31 mouse cellular contexts compared by ENCODE assay signal in the genomic region with DNA sequence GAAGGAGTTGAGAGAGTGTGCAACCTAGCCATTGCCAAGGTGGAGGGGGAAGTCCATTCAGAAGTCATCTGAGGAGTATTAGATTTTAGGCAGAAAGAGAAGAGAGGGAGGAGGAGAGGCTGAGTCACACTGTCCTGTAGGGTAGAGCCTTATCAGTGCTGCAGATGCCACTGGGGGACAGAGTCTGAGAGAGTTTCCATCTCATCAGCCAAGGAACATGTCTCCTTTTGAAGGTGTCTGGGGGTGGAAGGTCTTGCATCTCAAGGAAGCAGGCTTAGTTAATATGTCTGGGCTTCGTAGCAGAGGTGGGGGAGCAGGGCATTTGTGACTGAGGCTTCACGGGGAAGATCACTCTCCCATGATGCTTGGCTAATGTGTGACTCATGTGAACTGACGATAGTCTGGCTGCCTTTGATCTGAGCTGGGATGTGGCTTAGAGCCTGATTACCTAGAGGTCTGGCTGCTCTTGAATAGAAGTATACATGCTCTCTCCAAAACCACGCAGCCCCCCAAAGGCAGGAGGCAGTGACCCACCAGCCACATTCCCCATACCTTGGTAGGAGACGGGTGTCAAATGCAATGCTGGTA. TPM values are rescaled to one million over a fixed set of nuclear protein-coding genes. Genes with fewer than 3 reads are reported as not detected.
A peak's percentile ranks its signal among the peaks of the same experiment; 100 is the strongest.
DNase-seq lines count a peak whose midpoint lies in the region; ATAC-seq lines count a peak whose summit lies in the region.
"Had no signal": no experiment of that assay in that cellular context is flagged by ENCODE, and none has a peak within 500 bp of the region (broad histone marks: within the 10 kb centered on the region; RNA-seq: fewer than 3 reads in every experiment).

No protein-coding gene starts in this region.

- peaks cover 40% of the 10 kb centered on the region for H3K4me1 ChIP-seq in forebrain, embryonic 14.5 days (ENCODE audit: control insufficient read depth, insufficient read depth, low read length)

- no peak for ATAC-seq in forebrain, embryonic 14.5 days
- ATAC-seq: CD4-positive, CD25-positive, alpha-beta regulatory T cell, adult 4 months; forebrain, embryonic 15.5 days; midbrain, embryonic 15.5 days had no signal

- no peaks in the 10 kb centered on the region for H3K9me3 ChIP-seq in forebrain, embryonic 14.5 days (replicated peaks; ENCODE audit: control insufficient read depth, low read length)
- H3K9me3 ChIP-seq: forebrain, embryonic 15.5 days; heart, embryonic 13.5 days; hindbrain, embryonic 15.5 days; midbrain, embryonic 10.5 days; midbrain, embryonic 15.5 days had no signal

- no peaks in the 10 kb centered on the region for H3K27me3 ChIP-seq in forebrain, embryonic 14.5 days (replicated peaks; ENCODE audit: control insufficient read depth, insufficient read depth, low read length)
- H3K27me3 ChIP-seq: forebrain, embryonic 15.5 days; heart, embryonic 13.5 days; hindbrain, embryonic 15.5 days; midbrain, embryonic 15.5 days had no signal

- 75% methylated on average over 5 of the region's 5 CpGs for WGBS in forebrain, embryonic 14.5 days

- H3K27ac ChIP-seq in forebrain, embryonic 14.5 days (ENCODE audit: low read depth, low read length) = no peak overlapping the region
- H3K27ac ChIP-seq: forebrain, embryonic 15.5 days; heart, embryonic 13.5 days; hindbrain, embryonic 15.5 days; kidney, postnatal 0 days; liver, embryonic 14.5 days; macrophage; midbrain, embryonic 10.5 days; midbrain, embryonic 15.5 days; stomach, postnatal 0 days had no signal

- no peak overlapping the region for H3K4me3 ChIP-seq in forebrain, embryonic 14.5 days (ENCODE audit: low read depth, low read length)
- H3K4me3 ChIP-seq: forebrain, embryonic 15.5 days; heart, embryonic 13.5 days; hindbrain, embryonic 15.5 days; midbrain, embryonic 10.5 days; midbrain, embryonic 15.5 days had no signal

- H3K9ac ChIP-seq in forebrain, embryonic 14.5 days (ENCODE audit: low read length) = no peak overlapping the region
- H3K9ac ChIP-seq: forebrain, embryonic 15.5 days; heart, embryonic 13.5 days; hindbrain, embryonic 15.5 days; liver, embryonic 14.5 days; midbrain, embryonic 15.5 days had no signal

- DNase-seq in adrenal gland, adult 2 months = peak; percentile 60
- no peak for DNase-seq in adrenal gland, postnatal 4 days (ENCODE audit: low spot score in 2 of 2)
- DNase-seq in 3T3-L1 (ENCODE audit: low read depth, low spot score) (peak; percentile 64), ES-CJ7 (ENCODE audit: low read depth, low spot score) (peak; percentile 34), NIH3T3 (ENCODE audit: low read depth) (peak; percentile 35)
- DNase-seq in yolk sac, embryonic 10.5 days (ENCODE audit: low spot score) = no peak
- no peak for DNase-seq in gastrocnemius, postnatal 10 days
- DNase-seq in forebrain, embryonic 14.5 days (ENCODE audit: low spot score) = no peak
- DNase-seq: cerebellum, adult 9-10 months; cerebellum, postnatal 36 days; gastrocnemius, postnatal 36 days; heart, postnatal 10 days; kidney, adult 2 months; liver; lung, adult 2 months; lung, postnatal 10 days; right cerebral cortex, postnatal 25 days; thymus, adult 18-20 months; thymus, postnatal 25 days had no signal

- H3K4me2 ChIP-seq in forebrain, embryonic 14.5 days (ENCODE audit: low read length) = no peak overlapping the region
- H3K4me2 ChIP-seq: forebrain, embryonic 15.5 days; heart, embryonic 13.5 days; hindbrain, embryonic 15.5 days; midbrain, embryonic 15.5 days had no signal

- H3K36me3 ChIP-seq in forebrain, embryonic 14.5 days (ENCODE audit: control insufficient read depth, insufficient read depth, low read length) = no peaks in the 10 kb centered on the region
- H3K36me3 ChIP-seq: forebrain, embryonic 15.5 days; heart, embryonic 13.5 days; hindbrain, embryonic 15.5 days; midbrain, embryonic 10.5 days; midbrain, embryonic 15.5 days had no signal

RNA-seq across cellular contexts. Expression of a gene that starts 34.5 kb away (rescaled TPM):
- 10 to 100 TPM in 1 of 2 experiments, 1 to 10 TPM in 1; 8.2 to 11.9 TPM for total RNA-seq in adrenal gland, adult 2 months (2021)
- 9.2 and 12.7 TPM in 2 replicates for polyA plus RNA-seq in adrenal gland, adult 2 months (2012; rRNA removed)
- total RNA-seq in adrenal gland, postnatal 4 days (2021) = 10 to 100 TPM; 13.1 to 14.5 TPM
- 1 to 10 TPM; 7.9 to 9.9 TPM for total RNA-seq in gastrocnemius, postnatal 10 days (2021)
- 8.0 and 8.1 TPM in 2 replicates for polyA plus RNA-seq in forebrain, embryonic 14.5 days (2014; fragmentation: Nextera tagmentation; extraction: Ambion mirVana)
- total RNA-seq: hematopoietic stem cell, adult 5-6 weeks; neutrophil, adult 5-6 weeks had no signal
- polyA plus RNA-seq: CD4-positive, CD25-positive, alpha-beta regulatory T cell, adult 4 months; macrophage had no signal

Comparison
In these comparisons a context has a peak if more than half of its experiments do, and no peak if none do; other contexts are left out.
1. DNase-seq: peak in adrenal gland, adult 2 months (single experiment), 3T3-L1 (single experiment), ES-CJ7 (single experiment) and NIH3T3 (single experiment); none in adrenal gland, postnatal 4 days (0 of 2), yolk sac, embryonic 10.5 days (single experiment), gastrocnemius, postnatal 10 days (single experiment) and forebrain, embryonic 14.5 days (single experiment).